Mouse (Mus musculus) limb, embryonic 14.5 days (tissue): ENCODE results near the gene Rapgef4. TPM values are rescaled to one million over a fixed set of nuclear protein-coding genes. Genes with fewer than 3 reads are reported as not detected.

Experiments used
- ATAC-seq: fragments of 200-750 bp; cut with Nextera tagmentation; 2 replicates; pipeline ENCODE4 v1.8.0; 2017; ENCODE audit warnings: low read depth, moderate number of reproducible peaks, moderate TSS enrichment; ENCODE audit not compliant: low FRiP score
- DNase-seq: peaks from one replicate; pipeline ENCODE4 v3.0.0-alpha.2; 2015; ENCODE audit warnings: low spot score
- H3K27ac ChIP-seq: fragments of 300-500 bp; sonication (generic); replicated peaks from 2 replicates; pipeline ENCODE4 v1.5.1; 2014; ENCODE audit warnings: low read depth, mild to moderate bottlenecking, low read length, moderate library complexity, mixed read lengths
- H3K27me3 ChIP-seq: fragments of 300-500 bp; sonication (generic); 2 replicates; pipeline ENCODE4 v1.6.1; 2014; ENCODE audit warnings: low read length, mixed read lengths; ENCODE audit not compliant: control insufficient read depth, insufficient read depth
- H3K36me3 ChIP-seq: fragments of 300-500 bp; sonication (generic); 2 replicates; pipeline ENCODE4 v1.6.1; 2014; ENCODE audit warnings: mild to moderate bottlenecking, low read length, moderate library complexity, mixed read lengths; ENCODE audit not compliant: control insufficient read depth, insufficient read depth
- H3K4me1 ChIP-seq: fragments of 300-500 bp; sonication (generic); 2 replicates; pipeline ENCODE4 v1.6.1; 2014; ENCODE audit warnings: antibody characterized with exemption, low read length, mixed read lengths; ENCODE audit not compliant: control insufficient read depth, insufficient read depth
- H3K4me2 ChIP-seq: fragments of 300-500 bp; sonication (generic); replicated peaks from 2 replicates; pipeline ENCODE4 v1.6.1; 2014; ENCODE audit warnings: low read depth, mild to moderate bottlenecking, low read length, moderate library complexity; ENCODE audit not compliant: severe bottlenecking
- H3K4me3 ChIP-seq: fragments of 300-500 bp; sonication (generic); replicated peaks from 2 replicates; pipeline ENCODE4 v1.5.1; 2014; ENCODE audit warnings: low read length
- H3K9ac ChIP-seq: fragments of 300-500 bp; sonication (generic); 2 replicates; pipeline ENCODE4 v1.6.1; 2014; ENCODE audit warnings: mild to moderate bottlenecking, low read depth, low read length, moderate library complexity; ENCODE audit not compliant: severe bottlenecking
- H3K9me3 ChIP-seq: fragments of 300-500 bp; sonication (generic); 2 replicates; pipeline ENCODE4 v1.6.1; 2016; ENCODE audit warnings: low read length; ENCODE audit not compliant: control insufficient read depth
- POLR2A ChIP-seq: fragments of 200-500 bp; IDR thresholded peaks from 2 replicates; pipeline ENCODE4 v1.8.0; 2012; ENCODE audit warnings: inconsistent platforms, mild to moderate bottlenecking, moderate library complexity, borderline replicate concordance; ENCODE audit not compliant: insufficient read depth, insufficient read length; ENCODE audit errors: extremely low read depth
- WGBS: fragments of 180-500 bp; shearing (Covaris S2); extraction: QIAGEN DNeasy Blood & Tissue Kit; methylation state at CpG from one replicate; pipeline ENCODE4 v1.1.7; 2014; 5-methylcytosine and 5-hydroxymethylcytosine counted together
- polyA plus RNA-seq, 2 experiments: library from polyadenylated mRNA; depleted of rRNA in 1 of 2; stranded (reverse) in 1 of 2; unstranded in 1 of 2; fragments of >200 nt; fragmentation: Nextera tagmentation in 1 of 2; extraction: Ambion mirVana in 1 of 2; gene quantifications; 2 replicates each; pipeline versions ENCODE4 v1.2.1 to v1.2.3; 2012 to 2014

The Rapgef4 gene
- polyA plus RNA-seq, 2 experiments: 2.2 to 2.3 TPM

DNA sequence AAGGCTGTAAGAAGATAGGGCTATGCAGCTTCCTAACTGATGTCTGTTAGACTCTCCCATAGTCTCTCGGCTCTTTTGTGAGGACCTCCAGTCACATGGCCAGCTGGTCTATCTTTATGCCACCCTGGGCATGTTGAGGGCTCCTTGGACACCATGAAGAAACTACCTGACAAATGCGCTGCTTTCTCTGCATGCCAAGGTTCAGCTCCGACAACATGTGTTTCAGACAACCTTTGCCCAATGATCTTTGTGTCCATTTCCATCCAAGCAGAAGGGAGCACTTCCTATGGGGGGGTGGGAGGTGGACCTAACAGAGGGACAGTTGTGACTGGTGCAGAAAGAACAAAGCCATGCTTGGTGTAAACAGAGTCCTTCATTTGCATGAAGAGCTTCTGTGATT, 7.4 kb upstream of the Rapgef4 start:
- H3K9ac ChIP-seq: no peak overlapping the region
- peaks cover 19% of the 10 kb centered on the region for H3K4me1 ChIP-seq
- H3K4me3 ChIP-seq: no peak overlapping the region
- H3K27ac ChIP-seq: no peak overlapping the region
- DNase-seq (no peak), ATAC-seq (no peak)
- no peaks in the 10 kb centered on the region for H3K9me3 ChIP-seq
- WGBS: 74% methylated on average over 3 of the region's 3 CpGs
- no peak overlapping the region for H3K4me2 ChIP-seq
- no peaks in the 10 kb centered on the region for H3K36me3 ChIP-seq
- no peak for TF ChIP-seq POLR2A
- no peaks in the 10 kb centered on the region for H3K27me3 ChIP-seq

DNA sequence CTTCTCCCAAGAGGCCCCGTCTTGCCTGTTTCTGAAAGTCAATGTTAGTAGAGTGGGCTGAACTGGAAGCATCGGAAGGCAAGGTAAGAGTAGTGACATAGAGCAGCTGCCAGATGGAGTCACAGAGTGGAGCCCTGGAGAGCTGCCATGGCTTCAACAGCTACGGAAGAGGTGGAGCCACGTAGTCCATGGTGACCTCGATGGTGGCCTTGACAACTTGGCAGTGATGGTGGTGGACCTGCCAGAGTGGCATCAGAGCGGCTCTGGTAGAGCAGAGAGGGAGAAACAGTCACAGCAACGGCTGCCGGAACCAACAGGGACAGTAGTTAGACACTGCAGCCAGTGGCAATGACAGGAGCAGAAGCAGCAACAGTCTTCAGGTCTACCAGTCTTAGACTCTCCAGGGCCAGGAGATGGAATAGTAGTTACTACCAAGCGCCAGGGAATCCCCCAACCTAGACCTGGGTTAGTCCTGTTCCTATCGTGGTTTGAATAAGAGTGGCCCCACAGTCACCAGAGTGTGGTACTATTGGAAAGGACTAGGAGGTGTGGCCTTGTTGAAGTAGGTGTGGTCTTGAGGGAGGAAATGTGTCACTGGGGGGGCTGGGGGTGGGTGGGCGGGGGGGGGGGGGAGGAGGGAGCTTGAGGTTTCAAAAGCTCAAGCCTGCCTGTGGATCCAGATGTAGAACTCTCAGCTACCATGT, 6.7 kb upstream of the Rapgef4 start:
- no peak overlapping the region for H3K4me2 ChIP-seq
- no peak overlapping the region for H3K9ac ChIP-seq
- 87% methylated on average over 10 of the region's 11 CpGs for WGBS
- peaks cover 19% of the 10 kb centered on the region for H3K4me1 ChIP-seq
- no peak overlapping the region for H3K27ac ChIP-seq
- TF ChIP-seq POLR2A: no peak
- DNase-seq (no peak), ATAC-seq (no peak)
- H3K4me3 ChIP-seq: no peak overlapping the region
- H3K36me3 ChIP-seq: no peaks in the 10 kb centered on the region
- no peaks in the 10 kb centered on the region for H3K27me3 ChIP-seq
- no peaks in the 10 kb centered on the region for H3K9me3 ChIP-seq

DNA sequence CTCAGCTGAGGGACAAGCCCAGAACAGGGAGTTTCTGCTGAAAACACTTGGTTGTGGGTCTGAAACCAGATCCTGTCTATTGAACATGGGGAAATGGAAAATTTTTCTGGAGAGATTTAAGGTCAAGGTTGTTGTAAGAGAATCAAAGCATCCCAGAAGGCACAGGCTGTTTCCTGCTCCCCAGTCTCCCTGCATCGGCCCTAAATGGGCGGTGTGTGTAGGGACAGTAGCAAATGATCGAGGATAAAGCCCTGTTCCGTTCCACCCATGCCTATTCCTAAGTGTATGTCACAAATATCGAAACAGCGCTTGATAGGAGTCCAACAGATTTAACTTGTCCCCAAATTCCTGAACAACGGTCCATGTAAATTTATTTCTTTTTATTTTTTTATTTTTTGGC, 1.1 kb upstream of the Rapgef4 start:
- DNase-seq (no peak), ATAC-seq (no peak)
- Histone ChIP-seq H3K4me3 (no peak overlapping the region), H3K27ac (no peak overlapping the region), H3K4me2 (no peak overlapping the region), H3K9ac (no peak overlapping the region), H3K9me3 (no peaks in the 10 kb centered on the region), H3K4me1 (no peaks in the 10 kb centered on the region; the same call in 1 of the 2 replicates), H3K36me3 (no peaks in the 10 kb centered on the region), H3K27me3 (peaks cover 17% of the 10 kb centered on the region; the same call in 1 of the 2 replicates)
- WGBS: 83% methylated on average over 7 of the region's 7 CpGs
- TF ChIP-seq POLR2A: no peak

DNA sequence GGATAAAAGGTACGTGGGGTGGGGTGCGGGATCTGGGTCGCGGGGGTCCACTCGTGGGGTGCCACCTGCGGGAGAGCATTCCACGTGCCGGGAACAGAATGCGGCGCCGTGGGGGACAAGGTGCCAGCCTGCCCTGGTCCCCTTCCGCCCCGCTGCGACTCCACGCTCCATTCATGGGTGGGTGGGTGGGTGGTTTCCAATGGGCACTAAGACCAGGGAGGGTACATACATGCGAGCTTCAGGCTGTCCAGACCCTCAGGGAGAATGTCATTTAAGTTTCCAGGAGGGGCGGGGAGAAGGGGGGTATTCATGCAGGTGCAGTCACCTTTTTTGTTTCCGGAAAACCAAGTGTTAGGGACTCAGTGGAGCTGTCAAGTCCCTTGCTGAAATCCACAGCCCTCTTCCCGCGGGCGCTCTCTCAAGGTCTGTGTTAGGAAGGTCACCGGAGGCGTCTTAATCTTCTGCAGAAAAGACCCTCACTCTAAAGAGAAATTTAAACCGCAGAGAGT, 357 bp downstream of the Rapgef4 start:
- no peak for TF ChIP-seq POLR2A
- ATAC-seq (no peak), DNase-seq (no peak)
- peak overlapping the region; percentile 48 for H3K4me3 ChIP-seq
- peak overlapping the region; percentile 96 for H3K4me2 ChIP-seq
- 5% methylated on average over 9 of the region's 24 CpGs for WGBS
- H3K27me3 ChIP-seq: peaks cover 17% of the 10 kb centered on the region; the same call in 1 of the 2 replicates
- no peaks in the 10 kb centered on the region; the same call in 1 of the 2 replicates for H3K4me1 ChIP-seq
- no peak overlapping the region for H3K27ac ChIP-seq
- peak overlapping the region; percentile 56 for H3K9ac ChIP-seq
- H3K9me3 ChIP-seq: no peaks in the 10 kb centered on the region
- H3K36me3 ChIP-seq: no peaks in the 10 kb centered on the region

DNA sequence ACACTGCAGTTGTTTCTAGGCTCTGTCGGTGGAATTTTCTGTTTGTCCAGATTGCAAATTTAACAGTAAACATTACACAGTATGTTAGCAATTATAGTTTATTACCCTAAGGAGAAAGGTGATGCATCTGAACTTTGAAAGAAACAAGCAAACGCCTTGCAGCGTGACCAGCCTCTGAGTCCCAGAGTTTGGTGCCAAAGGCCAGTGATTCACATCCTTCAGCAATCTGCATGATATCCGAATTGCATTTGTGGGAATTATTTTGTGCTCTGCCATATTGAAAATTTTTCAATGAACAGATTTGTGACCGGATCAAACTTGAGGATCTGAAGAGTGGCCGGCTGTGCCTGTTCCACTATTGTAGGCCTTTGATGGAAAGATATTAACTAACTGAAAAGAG, 856 bp downstream of the Rapgef4 start:
- peak overlapping the region; percentile 96 for H3K4me2 ChIP-seq

More for the DNA sequence above, 856 bp downstream of the Rapgef4 start:
- no peaks in the 10 kb centered on the region for H3K36me3 ChIP-seq
- no peak overlapping the region for H3K4me3 ChIP-seq
- no peak for TF ChIP-seq POLR2A
- no peaks in the 10 kb centered on the region for H3K9me3 ChIP-seq
- no peak overlapping the region for H3K9ac ChIP-seq
- DNase-seq: no peak
- H3K27me3 ChIP-seq: peaks cover 17% of the 10 kb centered on the region; the same call in 1 of the 2 replicates
- no peaks in the 10 kb centered on the region; the same call in 1 of the 2 replicates for H3K4me1 ChIP-seq
- WGBS: 53% methylated on average over 6 of the region's 6 CpGs
- ATAC-seq: no peak
- H3K27ac ChIP-seq: no peak overlapping the region
